Mouse (Mus musculus) yolk sac, embryonic 10.5 days (tissue): ENCODE results near the gene 4930438A08Rik.
"Not testable (repeated sequence)": the region's sequence is repeated elsewhere in the genome, so short reads cannot be mapped to it uniquely, and the experiment has no call there.

ENCODE experiments used
- DNase-seq: peaks from one replicate; pipeline ENCODE4 v3.0.0-alpha.2; 2017; ENCODE audit warnings: low spot score

4930438A08Rik gene

DNA sequence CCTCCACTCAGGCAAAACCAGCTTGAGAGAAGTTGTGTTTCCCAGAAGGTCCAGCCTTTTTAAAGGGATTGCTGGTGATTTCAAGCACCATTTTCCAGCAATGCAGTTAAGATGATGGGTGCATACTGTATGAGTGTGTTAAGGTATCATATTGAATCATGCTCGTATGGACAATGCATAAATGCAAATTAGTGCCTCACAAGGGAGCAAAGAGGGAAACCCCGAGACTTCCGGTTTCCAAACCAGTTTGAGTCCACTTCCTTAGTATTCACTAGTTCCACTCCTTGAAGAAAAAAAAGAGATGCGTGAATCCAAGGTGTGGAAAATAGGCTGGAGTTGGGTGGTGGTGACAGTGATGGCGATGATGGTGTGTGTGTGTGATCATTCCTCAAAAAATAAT is 7.9 kb downstream of the 4930438A08Rik start:
- no peak for DNase-seq

DNA sequence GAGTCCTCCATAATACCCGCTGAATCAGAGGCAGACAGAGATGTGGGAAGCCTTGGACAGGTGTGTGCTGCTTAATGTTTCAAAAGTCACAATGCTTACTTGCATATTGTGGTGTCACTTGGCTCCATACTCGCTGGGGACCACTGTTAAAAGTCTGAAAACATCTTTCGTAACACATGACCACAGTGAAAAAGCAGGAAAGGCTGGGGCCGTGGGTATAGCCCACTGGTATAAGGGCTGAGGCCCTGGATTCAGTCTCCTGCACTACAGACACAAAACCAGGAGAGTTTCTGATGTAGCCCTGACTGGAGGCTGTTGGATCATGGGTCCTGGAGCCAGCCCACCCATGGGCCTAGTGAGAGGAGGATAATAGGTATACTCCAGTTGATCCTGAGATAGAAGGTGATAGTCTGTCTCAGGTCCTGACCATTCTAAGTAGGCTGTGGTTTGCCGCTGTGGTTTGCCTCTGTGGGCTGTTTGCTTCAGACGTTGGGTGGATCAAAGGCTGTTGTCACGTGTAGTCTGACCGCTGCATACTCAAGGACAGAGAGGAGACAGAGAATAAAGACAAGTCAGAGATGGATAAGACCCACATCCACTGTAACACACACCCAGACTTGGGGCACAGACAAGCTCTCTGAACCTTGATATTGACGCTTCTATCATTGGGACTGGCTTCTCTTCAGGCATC is 15.5 kb downstream of the 4930438A08Rik start:
- no peak for DNase-seq

DNA sequence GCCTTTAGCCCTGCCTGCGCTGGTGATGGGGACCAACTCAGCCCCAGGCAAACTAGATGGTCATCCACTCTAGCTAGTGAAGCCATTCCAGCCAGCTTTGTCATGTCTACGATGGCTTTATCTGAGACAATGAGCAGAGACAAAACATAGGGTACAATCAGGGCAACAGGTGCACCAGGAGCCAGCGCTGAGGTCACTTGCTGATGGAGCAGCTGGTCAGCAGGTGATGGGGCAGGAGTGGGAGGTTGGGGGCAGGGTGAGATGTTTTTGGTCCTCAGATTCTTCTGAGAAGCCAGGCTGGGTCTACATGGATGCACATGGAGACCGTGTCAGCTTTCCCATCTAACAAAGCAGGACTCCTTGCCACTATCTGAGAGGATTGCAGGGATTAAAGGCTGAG is 16.2 kb downstream of the 4930438A08Rik start:
- no peak for DNase-seq

DNA sequence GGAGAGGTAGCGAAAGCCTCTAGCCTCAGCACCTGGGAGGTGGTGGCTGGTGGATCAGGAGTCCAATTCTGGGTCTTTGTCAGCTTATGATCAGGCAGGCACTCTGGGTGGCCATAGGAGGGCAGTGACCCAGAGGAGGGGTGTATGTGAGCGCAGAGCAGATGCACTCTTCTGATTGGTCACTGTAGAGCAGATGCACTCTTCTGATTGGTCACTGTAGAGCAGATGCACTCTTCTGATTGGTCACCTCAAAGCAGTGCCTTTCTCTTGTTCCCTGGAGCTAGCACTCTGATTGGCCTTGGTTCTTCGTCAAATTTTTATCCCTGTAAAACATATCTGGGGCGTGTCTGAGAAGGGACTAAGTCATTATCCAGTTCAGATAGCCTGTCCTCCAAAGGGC is 18.2 kb downstream of the 4930438A08Rik start:
- no peak for DNase-seq

DNA sequence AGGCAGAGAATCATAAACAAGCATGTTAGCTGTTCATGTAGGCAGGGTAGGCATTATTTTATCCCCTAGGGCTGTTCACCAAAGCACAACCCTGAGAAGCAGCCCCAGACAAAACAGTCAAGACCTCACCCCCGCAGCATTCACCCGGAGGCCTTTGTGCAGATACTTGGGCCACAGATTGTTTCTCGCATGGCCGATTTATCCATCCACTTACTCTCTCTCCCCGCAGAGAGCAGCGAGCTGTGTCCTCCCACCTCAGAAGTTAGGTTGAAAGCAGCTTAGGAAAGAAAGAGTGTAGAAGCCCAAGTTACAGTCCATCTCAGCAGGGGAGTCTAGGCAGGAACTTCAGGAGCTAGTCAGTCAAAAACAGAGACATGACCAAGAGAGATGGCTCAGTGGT is 22.8 kb downstream of the 4930438A08Rik start:
- DNase-seq = no peak

DNA sequence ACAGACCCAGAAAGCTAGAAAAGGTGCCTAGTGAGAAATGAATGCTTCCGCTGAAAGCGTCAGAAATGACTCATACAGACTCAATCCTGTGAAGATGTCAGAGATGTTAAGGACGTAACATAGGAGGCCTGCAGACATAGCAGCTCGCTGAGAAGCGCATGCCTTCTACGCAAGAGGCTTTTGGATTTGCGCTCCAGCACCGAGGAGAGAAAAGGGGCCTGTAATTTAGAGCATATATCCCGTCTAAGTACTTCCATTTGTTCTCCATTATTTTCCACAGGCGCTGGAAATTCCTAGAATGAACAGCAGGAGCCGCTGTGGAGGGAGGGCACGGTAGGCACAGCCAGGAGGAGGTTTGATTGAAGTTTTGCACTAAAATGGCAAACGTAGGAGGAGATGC is 26.5 kb downstream of the 4930438A08Rik start:
- peak; percentile 73 for DNase-seq

DNA sequence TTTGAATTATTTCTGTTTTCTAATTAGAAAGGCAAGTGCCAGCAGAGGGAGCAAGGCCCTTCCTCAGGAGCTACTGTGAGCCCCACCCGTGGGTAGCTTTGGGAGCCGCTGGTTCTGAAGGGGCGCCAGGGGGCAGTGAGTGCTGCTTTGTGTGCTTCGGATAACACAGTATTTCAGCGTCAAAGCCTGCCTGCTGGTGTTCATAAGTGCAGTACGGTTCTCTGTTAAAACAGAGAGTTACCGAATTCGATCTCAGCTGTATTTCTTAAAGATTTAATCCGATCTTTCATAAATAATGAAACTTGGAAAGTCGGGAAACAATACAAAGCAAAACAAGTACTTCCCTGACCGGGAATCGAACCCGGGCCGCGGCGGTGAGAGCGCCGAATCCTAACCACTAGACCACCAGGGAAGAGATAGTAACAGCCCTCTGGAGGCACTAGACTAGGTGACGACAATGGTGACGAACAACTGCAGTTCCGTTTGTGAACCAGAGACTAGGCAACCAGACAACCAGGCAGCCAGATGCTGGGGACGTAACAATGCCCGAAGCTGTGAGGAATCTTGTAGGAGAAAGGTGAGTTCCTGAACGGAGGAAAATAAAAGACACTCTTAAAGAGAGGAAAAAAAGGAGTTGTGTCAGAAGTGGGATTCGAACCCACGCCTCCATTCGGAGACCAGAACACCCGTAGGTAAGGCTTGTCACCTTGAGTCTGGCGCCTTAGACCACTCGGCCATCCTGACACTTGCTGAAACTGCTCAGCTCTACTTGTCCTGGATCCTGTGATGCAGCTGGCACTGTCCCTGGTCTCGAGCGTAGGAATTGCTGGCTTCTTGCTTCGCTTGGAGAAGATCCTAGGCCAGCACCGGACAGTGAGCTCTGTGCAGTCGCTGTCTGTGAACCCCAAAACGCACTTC is 27.5 kb downstream of the 4930438A08Rik start:
- peak; percentile 99 for DNase-seq

DNA sequence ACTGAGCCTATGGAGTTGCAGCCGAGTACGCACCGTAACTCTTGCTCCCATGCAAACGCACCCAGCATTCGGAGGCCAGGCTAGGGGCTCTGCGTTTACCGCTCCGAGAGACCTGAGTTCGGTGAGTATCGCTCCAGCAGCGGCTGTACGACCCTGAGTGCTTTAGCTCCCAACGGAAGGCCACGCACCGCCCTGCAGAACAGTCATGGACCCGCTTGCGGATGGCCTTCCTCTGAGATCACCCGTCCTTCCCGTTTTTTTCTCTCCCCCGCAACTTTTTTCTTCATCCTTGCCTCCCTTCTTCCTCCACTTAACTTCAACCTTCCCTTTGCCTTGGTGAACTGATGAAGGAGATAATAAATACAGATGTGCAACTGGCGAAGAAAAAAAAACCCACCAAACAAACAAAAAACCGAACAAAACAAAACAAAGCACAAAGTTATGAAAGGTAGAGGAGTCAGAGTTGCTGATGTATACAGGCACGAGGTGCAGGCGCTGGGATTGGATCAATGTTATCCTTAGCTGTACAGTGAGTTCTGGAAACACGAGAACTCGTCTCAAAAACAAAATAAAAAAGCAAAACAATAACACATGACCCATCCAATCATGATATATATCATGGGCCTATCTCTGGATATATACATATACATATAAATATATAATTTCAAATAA is 28.3 kb downstream of the 4930438A08Rik start:
- DNase-seq = no peak

DNA sequence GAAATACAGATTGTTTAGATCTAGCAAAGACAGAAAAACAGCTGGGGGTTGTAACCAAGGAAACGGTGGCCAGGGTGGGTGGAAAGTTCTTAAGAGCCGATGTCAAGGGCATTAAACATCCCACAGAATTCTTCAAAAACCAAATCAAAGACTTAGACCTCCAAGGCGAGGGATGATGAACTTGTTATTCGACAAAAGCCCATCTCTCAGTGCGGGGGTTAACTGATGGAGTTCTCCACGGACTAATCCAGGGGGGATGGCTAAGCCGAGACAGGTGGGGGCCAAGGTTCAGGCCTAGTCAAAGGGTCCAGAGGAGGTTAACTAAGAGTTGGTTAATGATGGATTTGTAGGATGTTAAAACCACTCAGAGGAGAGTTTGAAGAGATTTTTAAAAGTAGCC is 29.0 kb downstream of the 4930438A08Rik start:
- no peak for DNase-seq

DNA sequence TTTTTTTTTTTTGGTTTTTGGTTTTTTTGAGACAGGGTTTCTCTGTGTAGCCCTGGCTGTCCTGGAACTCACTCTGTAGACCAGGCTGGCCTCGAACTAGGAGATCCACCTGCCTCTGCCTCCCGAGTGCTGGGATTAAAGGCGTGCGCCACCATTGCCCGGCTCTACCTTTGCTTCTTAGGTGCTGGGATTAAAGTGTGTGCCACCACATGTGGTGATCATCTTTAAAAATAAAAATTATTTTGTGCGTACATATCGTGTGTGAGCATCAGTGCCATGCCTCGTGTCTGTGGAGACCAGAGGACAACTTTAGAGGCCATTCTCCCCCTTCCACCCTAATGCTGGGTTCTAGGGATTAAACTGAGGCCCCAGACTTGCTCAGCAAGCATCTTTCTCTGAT is 30.7 kb downstream of the 4930438A08Rik start:
- not testable (repeated sequence) for DNase-seq

DNA sequence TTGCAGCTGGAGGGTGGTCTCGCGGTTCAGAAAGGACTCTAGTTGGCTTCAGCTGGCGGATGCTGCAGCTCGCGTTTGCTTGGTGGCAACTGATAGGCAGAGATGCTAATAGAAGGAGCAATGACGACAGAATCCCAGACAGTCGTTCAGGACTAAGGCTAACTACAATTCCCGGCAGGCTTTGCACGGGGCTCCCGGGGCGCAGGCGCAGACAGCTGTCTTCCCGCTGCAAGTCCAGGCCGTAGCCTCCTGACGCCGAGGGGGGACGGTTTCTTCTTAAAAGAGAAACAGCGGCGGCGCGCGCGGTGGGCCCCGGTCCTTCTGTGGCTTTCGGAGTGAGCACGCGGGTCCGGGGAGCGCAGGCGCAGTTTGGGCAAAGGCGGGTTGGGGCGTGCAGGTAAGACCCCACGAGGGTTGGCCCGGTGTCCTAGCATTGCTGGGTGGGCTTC is 32.3 kb downstream of the 4930438A08Rik start, which contains the start of gene Zfp692:
TSS of gene Zfp692 (plus strand) at position 210 of the 449 bp plus-strand sequence.
- peak; percentile 94 for DNase-seq

DNA sequence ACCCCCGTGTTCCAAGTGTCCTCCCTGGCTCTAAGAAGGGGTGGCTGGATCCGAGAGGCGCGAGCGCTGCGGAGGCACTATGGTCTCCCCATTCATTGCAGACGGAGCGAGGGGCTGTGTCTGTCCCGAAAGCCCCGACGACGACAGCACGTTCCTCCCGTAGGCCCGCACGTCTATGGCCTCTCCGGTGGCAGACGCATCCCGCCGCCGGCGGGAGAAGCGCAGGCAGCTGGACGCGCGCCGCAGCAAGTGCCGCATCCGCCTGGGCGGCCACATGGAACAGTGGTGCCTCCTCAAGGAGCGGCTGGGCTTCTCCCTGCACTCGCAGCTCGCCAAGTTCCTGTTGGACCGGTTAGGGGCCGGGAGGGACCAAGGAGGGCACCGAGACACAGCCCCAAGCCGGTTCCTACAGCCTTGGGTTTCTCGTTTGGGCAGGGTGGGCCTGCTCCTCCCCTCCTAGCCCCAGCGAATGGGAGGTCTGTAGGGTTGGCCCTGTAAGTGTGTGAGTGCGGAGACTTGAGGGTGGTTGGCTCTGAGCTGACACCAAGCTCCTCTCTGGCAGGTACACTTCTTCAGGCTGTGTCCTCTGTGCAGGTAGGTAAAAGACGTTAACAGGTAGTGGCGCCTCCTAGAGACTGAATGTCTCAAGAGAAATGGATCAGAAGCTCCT is 32.9 kb downstream of the 4930438A08Rik start:
- peak; percentile 68 for DNase-seq

DNA sequence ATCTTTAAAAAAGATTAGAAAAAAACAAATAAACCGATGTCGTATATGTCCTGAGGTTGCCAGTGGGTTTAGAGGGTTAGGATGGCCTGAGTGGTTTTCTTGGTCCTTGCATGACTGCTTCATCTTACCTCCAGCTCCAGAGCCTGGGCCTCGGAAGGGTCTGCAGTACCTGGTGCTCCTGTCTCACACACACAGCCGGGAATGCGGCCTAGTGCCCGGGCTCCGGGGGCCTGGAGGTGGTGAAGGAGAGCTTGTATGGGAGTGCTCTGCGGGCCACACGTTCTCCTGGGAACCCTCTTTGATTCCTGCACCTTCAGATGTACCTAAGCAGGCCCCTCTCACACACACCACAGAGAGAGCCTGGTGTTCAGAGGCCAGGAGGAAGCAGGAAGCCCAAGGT is 34.1 kb downstream of the 4930438A08Rik start:
- no peak for DNase-seq

DNA sequence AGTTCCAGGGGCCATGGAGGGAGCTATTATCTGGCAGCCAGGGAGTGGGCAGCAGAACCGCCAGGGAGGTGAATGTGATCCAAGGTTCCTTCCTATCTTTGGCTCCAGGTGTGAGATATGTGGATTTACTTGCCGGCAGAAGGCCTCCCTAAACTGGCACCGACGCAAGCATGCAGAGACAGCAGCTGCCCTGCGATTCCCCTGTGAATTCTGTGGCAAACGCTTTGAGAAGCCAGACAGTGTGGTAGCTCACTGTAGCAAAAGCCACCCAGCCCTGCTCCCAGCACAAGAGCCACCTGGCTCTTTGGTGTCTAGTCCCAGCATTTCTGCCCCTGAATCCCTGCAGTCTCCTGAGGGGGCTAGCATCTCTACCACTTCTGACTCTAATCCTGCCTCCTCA is 39.5 kb downstream of the 4930438A08Rik start:
- DNase-seq = no peak

DNA sequence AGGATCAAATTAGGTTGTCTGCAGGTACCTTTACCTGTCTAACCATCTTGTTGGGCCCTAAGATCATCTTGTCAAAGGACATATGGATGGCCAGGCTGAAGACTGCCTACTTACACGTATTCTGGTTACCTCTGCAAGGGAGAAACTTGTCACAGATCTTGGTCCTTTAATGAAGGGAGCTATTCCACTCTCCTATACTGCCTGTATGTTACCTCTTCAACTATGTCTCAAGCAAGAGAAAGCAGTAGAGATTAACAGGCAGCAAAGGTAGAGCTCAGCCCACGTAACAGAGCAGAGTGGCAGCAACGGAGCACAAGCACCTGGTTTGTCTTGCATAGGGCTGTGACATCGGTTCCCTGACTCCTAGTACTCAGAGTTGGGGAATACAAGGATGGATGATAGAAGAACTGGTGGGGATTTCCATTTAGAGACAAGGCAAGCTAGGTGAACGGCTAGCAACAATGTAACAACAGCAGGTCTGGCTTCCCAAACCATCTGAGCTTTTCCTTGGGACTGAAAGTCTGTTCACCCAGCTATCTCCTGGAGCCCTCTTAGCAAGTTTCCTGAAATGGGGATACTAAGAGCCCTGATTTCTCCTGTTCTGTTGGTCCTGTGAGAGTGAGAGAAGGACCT is 41.1 kb downstream of the 4930438A08Rik start:
- DNase-seq = no peak

DNA sequence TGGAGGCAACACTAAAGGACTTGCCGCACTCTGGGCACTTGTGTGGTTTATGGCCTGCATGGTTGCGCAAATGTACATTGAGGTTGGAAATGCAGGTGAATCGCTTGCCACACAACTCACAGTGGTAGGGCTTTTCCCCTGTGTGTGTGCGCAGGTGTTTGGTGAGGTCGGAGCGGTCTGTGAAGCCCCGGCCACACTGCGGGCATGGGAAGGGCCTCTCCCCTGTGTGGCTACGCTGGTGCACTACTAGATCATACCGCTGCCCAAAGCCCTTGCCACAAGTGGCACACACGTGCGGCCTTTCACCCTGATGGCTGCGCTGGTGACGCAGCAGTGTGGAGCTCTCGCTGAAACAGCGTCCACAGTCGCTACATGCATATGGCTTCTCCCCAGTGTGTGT is 41.7 kb downstream of the 4930438A08Rik start:
- DNase-seq = no peak

DNA sequence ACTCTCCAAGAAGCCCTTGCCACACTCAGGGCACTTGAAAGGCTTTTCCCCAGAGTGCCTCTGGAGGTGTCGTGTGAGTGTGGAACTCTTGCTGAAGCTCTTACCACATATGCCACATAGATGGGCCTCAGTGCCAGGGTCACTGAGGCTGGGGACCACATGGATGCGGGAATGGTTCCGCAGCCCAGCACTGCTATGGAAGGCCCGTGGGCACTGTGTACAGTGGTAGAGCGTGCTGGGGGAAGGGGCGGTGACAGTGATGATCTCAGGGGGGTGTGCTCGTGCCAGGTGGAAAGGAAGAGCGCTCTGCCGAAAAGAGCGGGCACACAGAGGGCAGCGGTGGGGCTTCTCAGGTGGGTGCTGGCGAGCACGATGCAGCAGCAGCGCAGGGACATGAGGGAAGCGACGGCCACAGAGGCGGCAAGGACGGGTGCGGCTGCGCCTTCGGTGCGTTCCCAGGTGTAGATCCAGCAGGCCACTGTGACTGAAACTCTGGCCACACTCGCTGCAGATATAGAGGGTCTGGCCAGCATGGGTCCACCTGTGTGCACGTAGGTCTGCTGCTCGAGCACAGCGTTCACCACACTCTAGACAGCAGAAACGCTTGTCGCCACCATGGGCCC is 42.3 kb downstream of the 4930438A08Rik start:
- DNase-seq = no peak

DNA sequence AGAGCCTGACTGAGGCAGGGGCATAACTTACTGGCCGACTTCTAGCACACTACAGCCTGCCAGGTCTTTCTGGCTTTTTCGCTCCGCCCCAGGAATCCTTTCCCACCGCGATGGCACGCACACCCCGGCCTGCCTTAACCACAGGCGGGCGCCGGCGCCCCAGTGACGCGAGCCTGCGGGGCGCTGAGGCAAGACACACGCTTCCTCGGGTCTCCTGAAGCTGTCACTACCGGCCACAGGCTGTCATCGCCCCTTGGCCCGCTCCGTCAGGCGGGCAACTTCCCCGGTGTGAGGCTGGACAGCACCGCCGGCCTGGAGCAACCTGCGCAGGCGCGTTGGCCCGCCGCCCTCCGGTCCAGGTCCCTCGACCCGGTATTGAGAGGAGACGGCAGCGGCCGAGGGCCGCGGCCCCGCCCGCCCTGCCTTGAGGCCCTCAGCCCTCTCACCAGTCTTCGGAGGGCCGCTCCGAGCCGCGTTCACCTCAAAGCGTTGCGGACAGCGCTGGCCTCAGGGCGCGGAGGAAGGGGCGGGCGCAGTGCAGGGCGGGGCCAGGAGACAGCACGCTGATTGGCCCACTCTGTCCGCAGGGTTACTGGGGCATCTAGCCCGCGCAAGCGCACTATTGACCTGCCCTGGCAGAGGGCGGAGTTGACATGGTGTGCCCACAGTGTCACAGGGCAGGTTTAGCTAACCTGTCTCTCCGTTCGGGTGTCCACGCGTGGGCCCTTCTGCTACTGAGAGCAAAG is 48.4 kb downstream of the 4930438A08Rik start:
- peak; percentile 98 for DNase-seq

DNA sequence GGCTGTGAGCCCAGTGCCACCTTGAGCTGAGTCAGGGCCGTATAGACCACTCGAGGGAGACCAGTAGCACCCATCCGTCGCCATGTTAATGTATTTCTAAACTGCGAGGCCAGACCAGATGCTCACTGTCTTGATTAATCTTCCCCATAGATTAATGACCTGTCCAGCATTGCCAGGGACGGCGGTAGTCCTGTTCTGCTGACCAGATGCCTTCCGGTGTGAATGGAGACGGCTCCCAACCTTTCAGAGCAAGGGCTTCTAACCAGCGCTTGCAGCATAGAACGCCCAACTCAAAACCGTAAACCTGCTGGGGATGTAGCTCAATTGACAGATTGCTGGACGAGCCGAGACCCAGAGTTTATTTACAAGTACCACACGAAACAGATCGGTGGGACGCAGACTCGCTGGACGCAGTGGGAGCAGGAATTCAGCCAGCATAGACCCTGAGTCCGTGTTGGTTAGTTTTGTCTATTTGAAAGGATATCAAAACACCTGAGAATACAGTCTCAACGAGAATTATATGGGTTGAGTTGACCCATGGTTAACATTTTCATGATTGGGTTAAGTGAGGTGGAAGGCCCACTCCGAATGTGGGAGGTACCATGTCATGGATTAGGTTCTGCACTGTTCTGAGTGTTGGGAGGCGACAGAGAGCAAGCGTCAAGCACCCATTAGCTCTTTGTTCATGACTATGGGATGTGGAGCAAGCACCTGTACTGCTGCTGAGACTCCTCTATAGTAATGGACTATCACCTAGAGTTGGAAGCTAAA is 49.2 kb downstream of the 4930438A08Rik start:
- no peak for DNase-seq
